Mouse (Mus musculus): ENCODE measurements at regions not wholly inside any gene's neighbourhood (a gene's known extent, or its start where the extent isn't known, plus 50 kb on each side); places are given as distances from the start of the nearest gene placed in this dataset.
A peak's percentile ranks its signal among the peaks of the same experiment; 100 is the strongest.

GRCm38 (mm10) chr4:56051792-56052380 is 519.6 kb upstream of the Klf4 start:
- no peak for TF ChIP-seq POLR2A (IDR thresholded peaks at IDR 0.05; ENCODE audit: borderline replicate concordance, extremely low read depth, insufficient read depth, insufficient read length, poor library complexity, severe bottlenecking)
- peak; percentile 20; the same call in 1 of the 2 replicates for TF ChIP-seq CTCF (IDR thresholded peaks at IDR 0.05; ENCODE audit: borderline replicate concordance, extremely low read depth, insufficient read depth, insufficient read length)

Data from brain, embryonic 14.5 days (tissue).